8 mouse cellular contexts compared by ENCODE assay signal in the genomic region with DNA sequence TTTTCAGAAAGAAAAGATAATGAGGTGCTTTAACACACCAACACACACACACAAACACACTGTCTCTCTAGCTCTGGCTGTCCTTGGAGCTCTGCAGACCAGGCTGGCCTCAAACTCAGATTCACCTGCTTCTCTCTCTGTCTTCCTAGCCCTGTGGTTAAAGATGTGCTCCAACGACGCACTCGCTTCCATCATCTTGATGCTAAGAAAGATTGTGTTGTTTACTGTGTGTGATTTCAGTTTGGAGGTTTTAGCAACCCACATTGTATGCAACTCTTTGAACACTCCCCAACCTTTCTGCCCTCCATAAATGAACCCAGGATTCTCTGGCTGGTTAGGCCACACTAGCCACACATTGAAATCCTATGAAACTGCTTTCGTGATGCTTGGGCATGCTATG. TPM values are rescaled to one million over a fixed set of nuclear protein-coding genes. Genes with fewer than 3 reads are reported as not detected.
A peak's percentile ranks its signal among the peaks of the same experiment; 100 is the strongest.
DNase-seq lines count a peak whose midpoint lies in the region; ATAC-seq and TF ChIP-seq lines count a peak whose summit lies in the region.

No protein-coding gene starts in this region.

- 50% methylated on average over 4 of the region's 4 CpGs for WGBS in cerebellum, adult 2 months
- 16% methylated on average over 4 of the region's 4 CpGs for WGBS in thymus, adult 2 months
- 65% methylated on average over 4 of the region's 4 CpGs for WGBS in liver, embryonic 16.5 days (ENCODE audit: insufficient replicate concordance)

- TF ChIP-seq POLR2A in cerebellum, adult 2 months (IDR thresholded peaks at IDR 0.05; ENCODE audit: borderline replicate concordance, insufficient read depth, low read length), result no peak
- no peak for TF ChIP-seq POLR2A in thymus, adult 2 months (IDR thresholded peaks at IDR 0.05; ENCODE audit: control insufficient read depth, extremely low read depth, insufficient read depth, low read length, poor library complexity)

- H3K27me3 ChIP-seq in cerebellum, adult 2 months (ENCODE audit: control insufficient read depth, insufficient read depth, low read length), result no peaks in the 10 kb centered on the region
- no peaks in the 10 kb centered on the region for H3K27me3 ChIP-seq in thymus, adult 2 months (ENCODE audit: control insufficient read depth, insufficient read depth, low read length)
- H3K27me3 ChIP-seq in liver, embryonic 16.5 days (ENCODE audit: control insufficient read depth, insufficient read depth, low read depth, low read length), result no peaks in the 10 kb centered on the region

- H3K4me1 ChIP-seq in cerebellum, adult 2 months (ENCODE audit: control insufficient read depth, insufficient read depth, low read length), result peaks cover 6% of the 10 kb centered on the region
- peaks cover 6% of the 10 kb centered on the region; the same call in 1 of the 2 replicates for H3K4me1 ChIP-seq in thymus, adult 2 months (replicated peaks; ENCODE audit: control insufficient read depth, insufficient read depth, low read length)
- H3K4me1 ChIP-seq in liver, embryonic 16.5 days (ENCODE audit: control insufficient read depth, low read depth, low read length), result peaks cover 22% of the 10 kb centered on the region

- ATAC-seq in liver, embryonic 16.5 days (ENCODE audit: low read depth), result no peak

- H3K27ac ChIP-seq in cerebellum, adult 2 months (ENCODE audit: insufficient read depth, low read length), result no peak overlapping the region
- H3K27ac ChIP-seq in thymus, adult 2 months (ENCODE audit: control insufficient read depth, insufficient read depth, low read length), result peak overlapping the region; percentile 90
- no peak overlapping the region for H3K27ac ChIP-seq in liver, embryonic 16.5 days (ENCODE audit: low read length)

- no peak for TF ChIP-seq CTCF in cerebellum, adult 2 months (IDR thresholded peaks at IDR 0.05; ENCODE audit: borderline replicate concordance, insufficient read depth, low read depth, low read length)
- no peak for TF ChIP-seq CTCF in thymus, adult 2 months (IDR thresholded peaks at IDR 0.05; ENCODE audit: borderline replicate concordance, control insufficient read depth, extremely low read depth, insufficient read depth, low read length, poor library complexity)

- H3K36me3 ChIP-seq in thymus, adult 2 months (ENCODE audit: control insufficient read depth, insufficient read depth, low read length), result 0 out of 2 replicates have a peak, but pooled peaks cover under 1% of the 10 kb centered on the region
- H3K36me3 ChIP-seq in liver, embryonic 16.5 days (ENCODE audit: control insufficient read depth, insufficient read depth), result peaks cover 2% of the 10 kb centered on the region

- peak overlapping the region; percentile 84 for H3K4me2 ChIP-seq in liver, embryonic 16.5 days (ENCODE audit: low read depth, low read length)

- peak overlapping the region; percentile 100 for H3K9ac ChIP-seq in liver, embryonic 16.5 days (ENCODE audit: low read depth, low read length)

- no peaks in the 10 kb centered on the region for H3K9me3 ChIP-seq in liver, embryonic 16.5 days (replicated peaks; ENCODE audit: control insufficient read depth, low read length)

- DNase-seq in cerebellum, adult 2 months, result no peak
- DNase-seq in cerebellum, adult 8-10 months, result no peak
- peak; percentile 40 for DNase-seq in thymus, adult 2 months
- DNase-seq in thymus, adult 18-20 months, result no peak
- no peak for DNase-seq in testis, postnatal 14 days (ENCODE audit: low spot score)
- DNase-seq in right cerebral cortex, postnatal 25 days, result no peak
- no peak for DNase-seq in kidney, adult 18-20 months

- H3K4me3 ChIP-seq in cerebellum, adult 2 months (replicated peaks; ENCODE audit: insufficient read depth, low read depth, low read length), result peak overlapping the region; percentile 11
- peak overlapping the region; percentile 44 for H3K4me3 ChIP-seq in thymus, adult 2 months (ENCODE audit: control insufficient read depth, insufficient read depth, low read length)
- H3K4me3 ChIP-seq in liver, embryonic 16.5 days (ENCODE audit: low read depth, low read length), result peak overlapping the region; percentile 99

RNA-seq across cellular contexts. Expression of a gene that starts 1.3 kb away (rescaled TPM):
- 0.36 and 1.00 TPM in 2 replicates for polyA plus RNA-seq in cerebellum, adult 2 months (2012; rRNA removed)
- polyA plus RNA-seq in thymus, adult 2 months (2012; rRNA removed), result 0.52 and 1.00 TPM in 2 replicates
- 0.13 TPM in 1 of 2 replicates, not detected in the other for polyA plus RNA-seq in liver, embryonic 16.5 days (2015; fragmentation: Nextera tagmentation; extraction: Ambion mirVana)

RNA-seq across cellular contexts. Expression of a gene that starts 2.1 kb away (rescaled TPM):
- 41.6 and 45.7 TPM in 2 replicates for polyA plus RNA-seq in cerebellum, adult 2 months (2012; rRNA removed)
- polyA plus RNA-seq in thymus, adult 2 months (2012; rRNA removed), result 67.0 and 89.4 TPM in 2 replicates
- 55.3 and 57.8 TPM in 2 replicates for polyA plus RNA-seq in liver, embryonic 16.5 days (2015; fragmentation: Nextera tagmentation; extraction: Ambion mirVana)

RNA-seq across cellular contexts. Expression of a gene that starts 33.5 kb away (rescaled TPM):
- polyA plus RNA-seq in cerebellum, adult 2 months (2012; rRNA removed), result 33.4 and 35.9 TPM in 2 replicates
- 125 and 128 TPM in 2 replicates for polyA plus RNA-seq in thymus, adult 2 months (2012; rRNA removed)
- 7.3 and 8.3 TPM in 2 replicates for polyA plus RNA-seq in liver, embryonic 16.5 days (2015; fragmentation: Nextera tagmentation; extraction: Ambion mirVana)

RNA-seq across cellular contexts. Expression of a gene that starts 47.6 kb away (rescaled TPM):
- 69.8 and 72.1 TPM in 2 replicates for polyA plus RNA-seq in cerebellum, adult 2 months (2012; rRNA removed)
- polyA plus RNA-seq in thymus, adult 2 months (2012; rRNA removed), result 408 and 419 TPM in 2 replicates
- polyA plus RNA-seq in liver, embryonic 16.5 days (2015; fragmentation: Nextera tagmentation; extraction: Ambion mirVana), result 0.33 and 0.40 TPM in 2 replicates

Comparison
In these comparisons a context has a peak if more than half of its experiments do, and no peak if none do; other contexts are left out.
1. H3K4me3 ChIP-seq: peak in every context shown above with its lines; median percentile 99 in liver, embryonic 16.5 days; 44 in thymus, adult 2 months; 11 in cerebellum, adult 2 months.